17 mouse cellular contexts compared by ENCODE assay signal in the genomic region with DNA sequence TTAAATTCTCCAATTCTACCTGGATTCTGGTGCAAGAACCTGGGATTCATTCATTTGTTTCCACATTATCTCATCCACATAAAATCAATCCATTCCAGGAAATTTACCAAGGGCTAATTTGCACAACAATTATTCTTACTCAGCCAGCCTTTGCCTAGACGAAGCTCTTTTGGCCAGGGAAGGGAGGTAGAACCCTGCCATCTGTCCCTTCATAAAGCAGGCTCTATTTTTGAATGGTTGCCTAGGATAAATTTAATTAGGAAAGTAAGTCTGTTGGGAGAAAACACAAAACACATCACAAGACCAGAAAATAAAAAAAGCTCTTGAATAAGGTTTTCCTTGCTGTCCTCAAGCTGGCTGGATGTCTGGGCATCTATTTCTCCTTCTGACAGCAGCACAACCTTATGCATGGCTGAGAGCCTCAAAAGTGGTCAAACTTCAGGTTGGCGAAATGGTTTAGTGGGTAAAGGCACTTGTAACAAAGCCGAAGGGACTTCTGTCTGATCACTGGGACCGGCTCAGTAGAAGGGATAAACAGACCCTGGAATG.
A peak's percentile ranks its signal among the peaks of the same experiment; 100 is the strongest.
DNase-seq lines count a peak whose midpoint lies in the region; ATAC-seq lines count a peak whose summit lies in the region.
"Had no signal": no experiment of that assay in that cellular context is flagged by ENCODE, and none has a peak within 500 bp of the region (broad histone marks: within the 10 kb centered on the region; RNA-seq: fewer than 3 reads in every experiment).

No protein-coding gene starts in this region.

- H3K27ac ChIP-seq in forebrain, embryonic 11.5 days (ENCODE audit: low read depth, low read length) = no peak overlapping the region
- no peak overlapping the region for H3K27ac ChIP-seq in forebrain, embryonic 10.5 days
- H3K27ac ChIP-seq in midbrain, embryonic 14.5 days (replicated peaks; ENCODE audit: low read depth, low read length) = no peak overlapping the region
- no peak overlapping the region for H3K27ac ChIP-seq in midbrain, embryonic 16.5 days (ENCODE audit: low read length)
- H3K27ac ChIP-seq in forebrain, embryonic 13.5 days = no peak overlapping the region
- H3K27ac ChIP-seq: embryonic facial prominence, embryonic 15.5 days; heart, embryonic 13.5 days; liver, embryonic 12.5 days; lung, embryonic 15.5 days had no signal

- WGBS in forebrain, embryonic 11.5 days = 72% methylated on average over 4 of the region's 4 CpGs
- WGBS in forebrain, embryonic 10.5 days = 76% methylated on average over 4 of the region's 4 CpGs
- WGBS in midbrain, embryonic 14.5 days = 57% methylated on average over 4 of the region's 4 CpGs
- WGBS in midbrain, embryonic 16.5 days = 50% methylated on average over 4 of the region's 4 CpGs
- WGBS in forebrain, embryonic 13.5 days = 46% methylated on average over 4 of the region's 4 CpGs

- no peak for DNase-seq in forebrain, embryonic 11.5 days (ENCODE audit: low spot score)
- no peak for DNase-seq in forebrain, embryonic 10.5 days (ENCODE audit: extremely low spot score, low spot score)
- peak; percentile 16 for DNase-seq in midbrain, embryonic 14.5 days
- peak; percentile 15 for DNase-seq in telencephalon, adult 2 months (ENCODE audit: low read depth, low spot score)
- DNase-seq: kidney, postnatal 14 days; left cerebral cortex, postnatal 4 days; right cerebral cortex, postnatal 14 days; thymus, adult 2 months had no signal

- H3K36me3 ChIP-seq in forebrain, embryonic 11.5 days (ENCODE audit: control insufficient read depth, insufficient read depth, low read length) = no peaks in the 10 kb centered on the region
- no peaks in the 10 kb centered on the region for H3K36me3 ChIP-seq in forebrain, embryonic 10.5 days (replicated peaks)
- no peaks in the 10 kb centered on the region for H3K36me3 ChIP-seq in midbrain, embryonic 14.5 days (ENCODE audit: control insufficient read depth, insufficient read depth, low read length)
- no peaks in the 10 kb centered on the region for H3K36me3 ChIP-seq in midbrain, embryonic 16.5 days (ENCODE audit: control insufficient read depth, insufficient read depth, low read length)
- no peaks in the 10 kb centered on the region for H3K36me3 ChIP-seq in forebrain, embryonic 13.5 days (ENCODE audit: poor library complexity, severe bottlenecking)
- H3K36me3 ChIP-seq: embryonic facial prominence, embryonic 15.5 days; heart, embryonic 13.5 days; liver, embryonic 12.5 days; lung, embryonic 15.5 days had no signal

- no peaks in the 10 kb centered on the region for H3K9me3 ChIP-seq in forebrain, embryonic 11.5 days (ENCODE audit: control insufficient read depth, low read length)
- no peaks in the 10 kb centered on the region for H3K9me3 ChIP-seq in forebrain, embryonic 10.5 days
- no peaks in the 10 kb centered on the region for H3K9me3 ChIP-seq in midbrain, embryonic 14.5 days (ENCODE audit: control insufficient read depth, low read length)
- no peaks in the 10 kb centered on the region for H3K9me3 ChIP-seq in midbrain, embryonic 16.5 days (replicated peaks; ENCODE audit: control insufficient read depth, low read length, poor library complexity, severe bottlenecking)
- H3K9me3 ChIP-seq in forebrain, embryonic 13.5 days (replicated peaks) = no peaks in the 10 kb centered on the region
- H3K9me3 ChIP-seq: embryonic facial prominence, embryonic 15.5 days; heart, embryonic 13.5 days; liver, embryonic 12.5 days; lung, embryonic 15.5 days had no signal

- no peak overlapping the region for H3K9ac ChIP-seq in forebrain, embryonic 11.5 days (ENCODE audit: low read length)
- H3K9ac ChIP-seq in midbrain, embryonic 14.5 days (replicated peaks; ENCODE audit: low read length) = no peak overlapping the region
- no peak overlapping the region for H3K9ac ChIP-seq in midbrain, embryonic 16.5 days (ENCODE audit: low read depth, low read length)
- H3K9ac ChIP-seq in forebrain, embryonic 13.5 days = no peak overlapping the region
- H3K9ac ChIP-seq: embryonic facial prominence, embryonic 15.5 days; heart, embryonic 13.5 days; liver, embryonic 12.5 days; lung, embryonic 15.5 days had no signal

- H3K4me1 ChIP-seq in forebrain, embryonic 11.5 days (replicated peaks; ENCODE audit: control insufficient read depth, insufficient read depth, low read length) = no peaks in the 10 kb centered on the region
- peaks cover 23% of the 10 kb centered on the region; the same call in 1 of the 2 replicates for H3K4me1 ChIP-seq in forebrain, embryonic 10.5 days
- 0 out of 2 replicates have a peak, but pooled peaks cover 8% of the 10 kb centered on the region for H3K4me1 ChIP-seq in midbrain, embryonic 14.5 days (ENCODE audit: control insufficient read depth, insufficient read depth, low read length)
- no peaks in the 10 kb centered on the region for H3K4me1 ChIP-seq in midbrain, embryonic 16.5 days (ENCODE audit: control insufficient read depth, insufficient read depth, low read length)
- H3K4me1 ChIP-seq in forebrain, embryonic 13.5 days = peaks cover 19% of the 10 kb centered on the region
- H3K4me1 ChIP-seq: embryonic facial prominence, embryonic 15.5 days; liver, embryonic 12.5 days; lung, embryonic 15.5 days had no signal

- no peak overlapping the region for H3K4me3 ChIP-seq in forebrain, embryonic 11.5 days (ENCODE audit: low read depth, low read length)
- H3K4me3 ChIP-seq in forebrain, embryonic 10.5 days = no peak overlapping the region
- no peak overlapping the region for H3K4me3 ChIP-seq in midbrain, embryonic 14.5 days (replicated peaks; ENCODE audit: low read depth, low read length)
- no peak overlapping the region for H3K4me3 ChIP-seq in midbrain, embryonic 16.5 days (ENCODE audit: low read depth, low read length)
- H3K4me3 ChIP-seq in forebrain, embryonic 13.5 days = no peak overlapping the region
- H3K4me3 ChIP-seq: embryonic facial prominence, embryonic 15.5 days; heart, embryonic 13.5 days; liver, embryonic 12.5 days; lung, embryonic 15.5 days; megakaryocyte, embryonic 14.5 days had no signal

- no peaks in the 10 kb centered on the region for H3K27me3 ChIP-seq in forebrain, embryonic 11.5 days (ENCODE audit: control insufficient read depth, insufficient read depth, low read length)
- no peaks in the 10 kb centered on the region for H3K27me3 ChIP-seq in forebrain, embryonic 10.5 days (ENCODE audit: poor library complexity, severe bottlenecking)
- no peaks in the 10 kb centered on the region for H3K27me3 ChIP-seq in midbrain, embryonic 14.5 days (ENCODE audit: control insufficient read depth, insufficient read depth, low read length)
- no peaks in the 10 kb centered on the region for H3K27me3 ChIP-seq in midbrain, embryonic 16.5 days (ENCODE audit: control insufficient read depth, insufficient read depth, low read depth, low read length)
- no peaks in the 10 kb centered on the region for H3K27me3 ChIP-seq in forebrain, embryonic 13.5 days
- H3K27me3 ChIP-seq: embryonic facial prominence, embryonic 15.5 days; heart, embryonic 13.5 days; liver, embryonic 12.5 days; lung, embryonic 15.5 days; megakaryocyte, embryonic 14.5 days had no signal

- no peak overlapping the region for H3K4me2 ChIP-seq in forebrain, embryonic 11.5 days (ENCODE audit: low read depth, low read length, severe bottlenecking)
- H3K4me2 ChIP-seq in midbrain, embryonic 14.5 days (ENCODE audit: low read length) = no peak overlapping the region
- no peak overlapping the region for H3K4me2 ChIP-seq in midbrain, embryonic 16.5 days (ENCODE audit: low read length)
- H3K4me2 ChIP-seq in forebrain, embryonic 13.5 days = no peak overlapping the region
- H3K4me2 ChIP-seq: embryonic facial prominence, embryonic 15.5 days; heart, embryonic 13.5 days; liver, embryonic 12.5 days; lung, embryonic 15.5 days had no signal

- peak; percentile 46; the same call in 1 of the 2 replicates for ATAC-seq in forebrain, embryonic 11.5 days (replicated peaks; ENCODE audit: low FRiP score)
- ATAC-seq in midbrain, embryonic 14.5 days (ENCODE audit: low FRiP score, low TSS enrichment) = no peak
- no peak for ATAC-seq in midbrain, embryonic 16.5 days
- peak; percentile 81 for ATAC-seq in forebrain, embryonic 13.5 days
- ATAC-seq in monocyte, adult 5-6 weeks (replicated peaks; ENCODE audit: insufficient number of reproducible peaks, low FRiP score, low TSS enrichment, poor library complexity, severe bottlenecking) = no peak
- ATAC-seq: intestine, postnatal 0 days; liver, embryonic 12.5 days had no signal

Comparison
In these comparisons a context has a peak if more than half of its experiments do, and no peak if none do; other contexts are left out.
1. ATAC-seq: peak in forebrain, embryonic 11.5 days (single experiment) and forebrain, embryonic 13.5 days (single experiment); none in midbrain, embryonic 14.5 days (single experiment), midbrain, embryonic 16.5 days (single experiment) and monocyte, adult 5-6 weeks (single experiment).
2. DNase-seq: peak in midbrain, embryonic 14.5 days (single experiment) and telencephalon, adult 2 months (single experiment); none in forebrain, embryonic 11.5 days (single experiment) and forebrain, embryonic 10.5 days (single experiment).